Mouse (Mus musculus) CH12.LX (cell line): ENCODE measurements at regions not wholly inside any gene's neighbourhood (a gene's known extent, or its start where the extent isn't known, plus 50 kb on each side); places are given as distances from the start of the nearest gene placed in this dataset.

Experiments used
- DNase-seq: peaks from one replicate; pipeline ENCODE4 v3.0.0-alpha.2; 2013; ENCODE audit errors: extremely low read depth
- H3K27ac ChIP-seq: 2 replicates; pipeline ENCODE4 v1.5.1; 2012; ENCODE audit warnings: low read depth, mild to moderate bottlenecking, control low read depth, moderate library complexity; ENCODE audit not compliant: insufficient read depth
- H3K27me3 ChIP-seq: replicated peaks from 2 replicates; pipeline ENCODE3; 2012; ENCODE audit warnings: inconsistent platforms
- H3K36me3 ChIP-seq, 2 experiments: replicated peaks in 1 of 2; 2 replicates each; pipeline versions ENCODE3 to v1.6.1; 2012; ENCODE audit warnings: inconsistent platforms in 1 of 2, low read length in 1 of 2, mild to moderate bottlenecking in 1 of 2, mixed read lengths in 1 of 2, moderate library complexity in 1 of 2; ENCODE audit not compliant: control insufficient read depth in 1 of 2, insufficient read depth in 1 of 2
- H3K4me1 ChIP-seq, 2 experiments: 2 replicates each; pipeline ENCODE4 v1.6.1; 2012; ENCODE audit warnings: inconsistent platforms in 1 of 2, moderate library complexity in 1 of 2; ENCODE audit not compliant: insufficient read depth in 2 of 2, control insufficient read depth in 1 of 2
- H3K4me2 ChIP-seq: 2 replicates; pipeline ENCODE4 v1.6.1; 2012; ENCODE audit warnings: low read depth, mild to moderate bottlenecking, control low read depth; ENCODE audit not compliant: poor library complexity, insufficient read depth, severe bottlenecking
- H3K4me3 ChIP-seq, 3 experiments: fragments of 150-350 bp in 1 of 3; sonication (generic) in 1 of 3; replicated peaks in 1 of 3; 2 replicates each; pipeline versions ENCODE3 to v1.5.1; 2011 to 2012; ENCODE audit warnings: low read depth in 2 of 3, low read length in 2 of 3, mild to moderate bottlenecking in 2 of 3, moderate library complexity in 2 of 3, control low read depth in 1 of 3, improper control_type of control experiment in 1 of 3, inconsistent platforms in 1 of 3, mixed read lengths in 1 of 3; ENCODE audit not compliant: poor library complexity in 1 of 3
- H3K79me2 ChIP-seq: replicated peaks from 2 replicates; pipeline ENCODE4 v1.6.1; 2012; ENCODE audit warnings: mild to moderate bottlenecking, moderate library complexity; ENCODE audit not compliant: control insufficient read depth, poor library complexity, insufficient read depth, severe bottlenecking; ENCODE audit errors: extremely low read depth
- H3K9ac ChIP-seq: 2 replicates; pipeline ENCODE4 v1.6.1; 2012; ENCODE audit warnings: low read depth, mild to moderate bottlenecking, control low read depth, moderate library complexity; ENCODE audit not compliant: insufficient read depth
- H3K9me3 ChIP-seq: replicated peaks from 2 replicates; pipeline ENCODE3; 2012; ENCODE audit warnings: low read length, inconsistent platforms, mixed read lengths
- BHLHE40 ChIP-seq: IDR thresholded peaks from 2 replicates; pipeline ENCODE4 v1.6.1; 2011; ENCODE audit warnings: mild to moderate bottlenecking, low read depth, low read length, improper control_type of control experiment
- CHD1 ChIP-seq: IDR thresholded peaks from 2 replicates; pipeline ENCODE4 v1.6.1; 2012; ENCODE audit warnings: low read depth, low read length, improper control_type of control experiment, inconsistent platforms
- CHD2 ChIP-seq: IDR thresholded peaks from 2 replicates; pipeline ENCODE4 v1.6.1; 2011; ENCODE audit warnings: low read length, improper control_type of control experiment
- E2F4 ChIP-seq: IDR thresholded peaks from 2 replicates; pipeline ENCODE4 v1.6.1; 2011; ENCODE audit warnings: low read depth, low read length, improper control_type of control experiment; ENCODE audit not compliant: insufficient replicate concordance
- ELF1 ChIP-seq: IDR thresholded peaks from 2 replicates; pipeline ENCODE4 v1.6.1; 2014; ENCODE audit warnings: low read depth, mild to moderate bottlenecking, inconsistent platforms, low read length, improper control_type of control experiment
- ETS1 ChIP-seq: conservative IDR thresholded peaks from 2 replicates; pipeline ENCODE4 v1.6.1; 2012; ENCODE audit warnings: low read depth, mild to moderate bottlenecking, inconsistent platforms, low read length, improper control_type of control experiment, moderate library complexity
- GABPA ChIP-seq: IDR thresholded peaks from 2 replicates; pipeline ENCODE4 v1.6.1; 2012; ENCODE audit warnings: low read depth, low read length, improper control_type of control experiment, inconsistent platforms; ENCODE audit not compliant: insufficient replicate concordance
- IRF4 ChIP-seq: IDR thresholded peaks from 2 replicates; pipeline ENCODE4 v1.6.1; 2014; ENCODE audit warnings: low read depth, mild to moderate bottlenecking, inconsistent platforms, low read length, improper control_type of control experiment
- JUN ChIP-seq: IDR thresholded peaks from 2 replicates; pipeline ENCODE4 v1.6.1; 2011; ENCODE audit warnings: low read depth, mild to moderate bottlenecking, low read length, improper control_type of control experiment, moderate library complexity; ENCODE audit not compliant: insufficient read depth
- MAFK ChIP-seq: IDR thresholded peaks from 2 replicates; pipeline ENCODE4 v1.6.1; 2011; ENCODE audit warnings: low read length, improper control_type of control experiment; ENCODE audit not compliant: insufficient replicate concordance
- MAX ChIP-seq: IDR thresholded peaks from 2 replicates; pipeline ENCODE4 v1.6.1; 2011; ENCODE audit warnings: low read length, improper control_type of control experiment
- MAZ ChIP-seq: IDR thresholded peaks from 2 replicates; pipeline ENCODE4 v1.6.1; 2012; ENCODE audit warnings: low read depth, mild to moderate bottlenecking, inconsistent platforms, low read length, improper control_type of control experiment, moderate library complexity
- NELFE ChIP-seq: IDR thresholded peaks from 2 replicates; pipeline ENCODE4 v1.6.1; 2011; ENCODE audit warnings: low read depth, low read length, improper control_type of control experiment
- PAX5 ChIP-seq: IDR thresholded peaks from 2 replicates; pipeline ENCODE4 v1.6.1; 2012; ENCODE audit warnings: low read length, inconsistent platforms, mixed read lengths
- POLR2A ChIP-seq: IDR thresholded peaks from 2 replicates; pipeline ENCODE4 v1.6.1; 2011; ENCODE audit warnings: low read depth, mild to moderate bottlenecking, improper control_type of control experiment, low read length
- POLR2AphosphoS2 ChIP-seq: IDR thresholded peaks from 2 replicates; pipeline ENCODE4 v1.6.1; 2011; ENCODE audit warnings: low read depth, low read length, improper control_type of control experiment
- RCOR1 ChIP-seq: conservative IDR thresholded peaks from 2 replicates; pipeline ENCODE4 v1.6.1; 2012; ENCODE audit warnings: low read depth, mild to moderate bottlenecking, inconsistent platforms, low read length, improper control_type of control experiment
- SIN3A ChIP-seq: IDR thresholded peaks from 2 replicates; pipeline ENCODE4 v1.6.1; 2012; ENCODE audit warnings: low read length, improper control_type of control experiment, inconsistent platforms
- SMC3 ChIP-seq: IDR thresholded peaks from 2 replicates; pipeline ENCODE4 v1.6.1; 2011; ENCODE audit warnings: low read depth, low read length, improper control_type of control experiment
- TBP ChIP-seq: conservative IDR thresholded peaks from 2 replicates; pipeline ENCODE4 v1.6.1; 2011; ENCODE audit warnings: low read depth, low read length, improper control_type of control experiment
- TCF12 ChIP-seq: IDR thresholded peaks from 2 replicates; pipeline ENCODE4 v1.6.1; 2014; ENCODE audit warnings: low read depth, mild to moderate bottlenecking, inconsistent platforms, low read length, improper control_type of control experiment
- UBTF ChIP-seq: IDR thresholded peaks from 2 replicates; pipeline ENCODE4 v1.6.1; 2012; ENCODE audit warnings: low read depth, mild to moderate bottlenecking, inconsistent platforms, low read length, improper control_type of control experiment, moderate library complexity
- ZC3H11A ChIP-seq: IDR thresholded peaks from 2 replicates; pipeline ENCODE4 v1.6.1; 2012; ENCODE audit warnings: low read depth, mild to moderate bottlenecking, inconsistent platforms, low read length, improper control_type of control experiment
- ZKSCAN1 ChIP-seq: IDR thresholded peaks from 2 replicates; pipeline ENCODE4 v1.6.1; 2012; ENCODE audit warnings: low read depth, inconsistent platforms, low read length, improper control_type of control experiment, borderline replicate concordance
- ZMIZ1 ChIP-seq: IDR thresholded peaks from 2 replicates; pipeline ENCODE4 v1.6.1; 2012; ENCODE audit warnings: low read depth, mild to moderate bottlenecking, inconsistent platforms, low read length, improper control_type of control experiment
- ZNF384 ChIP-seq: IDR thresholded peaks from 2 replicates; pipeline ENCODE4 v1.6.1; 2012; ENCODE audit warnings: low read depth, low read length, improper control_type of control experiment, inconsistent platforms
- dilution Hi-C: fragments of 300-500 bp; cut with MboI; formaldehyde crosslinking; loops from 2 replicates; pipeline ENCODE4 v1.14.3; 2020; ENCODE audit warnings: low sequenced_read_pairs; ENCODE audit not compliant: extremely low pct_unique_long_range_greater_than_20kb, extremely low pct_ligation_motif_present
- in situ Hi-C: fragments of 300-500 bp; cut with MboI; formaldehyde crosslinking; loops from 3 replicates; pipeline ENCODE4 v1.14.3; 2019; ENCODE audit warnings: low sequenced_read_pairs, low pct_ligation_motif_present, low pct_unique_long_range_greater_than_20kb, mixed read lengths

DNA sequence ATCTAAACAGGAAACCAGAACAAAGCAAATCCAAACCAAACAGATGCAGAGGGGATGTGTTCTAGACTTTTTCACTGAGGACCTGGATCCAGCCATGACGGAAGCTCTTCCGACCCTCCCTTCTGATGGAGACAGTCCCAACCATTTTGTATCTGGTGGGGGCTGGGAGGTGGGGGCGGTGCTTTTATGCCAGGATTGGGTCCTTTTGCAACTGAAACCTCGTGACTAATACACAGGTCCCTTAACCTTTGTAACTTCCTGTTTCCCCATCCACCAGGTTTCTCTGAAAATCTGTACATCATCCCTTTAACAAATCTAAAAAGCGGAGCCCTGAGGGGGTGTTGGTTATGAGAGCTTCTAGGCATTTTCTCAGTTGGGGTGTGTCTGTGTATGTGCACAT, 130.9 kb downstream of the 2410131K14Rik start:
- Histone ChIP-seq H3K4me3 (no peak overlapping the region), H3K27ac (peak overlapping the region; percentile 68; the same call in 1 of the 2 replicates), H3K4me2 (peak overlapping the region; percentile 30; the same call in 1 of the 2 replicates), H3K27me3 (no peaks in the 10 kb centered on the region), H3K36me3 (no peaks in the 10 kb centered on the region), H3K4me1 (peaks cover 28 to 73% of the 10 kb centered on the region in 2 experiments), H3K79me2 (no peaks in the 10 kb centered on the region), H3K9ac (no peak overlapping the region), H3K9me3 (no peaks in the 10 kb centered on the region)
- TF ChIP-seq ZKSCAN1 (no peak), ELF1 (peak; percentile 45; the same call in 1 of the 2 replicates), MAZ (no peak), JUN (no peak), NELFE (no peak), BHLHE40 (peak; percentile 88), ZNF384 (no peak), ZC3H11A (no peak), ZMIZ1 (no peak), MAFK (no peak), CHD1 (no peak), E2F4 (no peak), TCF12 (peak; percentile 24; the same call in 1 of the 2 replicates), MAX (peak; percentile 16; the same call in 1 of the 2 replicates), TBP (no peak), UBTF (no peak), POLR2A (no peak), RCOR1 (no peak), POLR2AphosphoS2 (no peak), PAX5 (no peak), GABPA (no peak), CHD2 (peak; percentile 87), ETS1 (peak; percentile 45)
- DNase-seq: peak; percentile 70
- dilution Hi-C loops: no loop called here
- in situ Hi-C loops: no loop called here

DNA sequence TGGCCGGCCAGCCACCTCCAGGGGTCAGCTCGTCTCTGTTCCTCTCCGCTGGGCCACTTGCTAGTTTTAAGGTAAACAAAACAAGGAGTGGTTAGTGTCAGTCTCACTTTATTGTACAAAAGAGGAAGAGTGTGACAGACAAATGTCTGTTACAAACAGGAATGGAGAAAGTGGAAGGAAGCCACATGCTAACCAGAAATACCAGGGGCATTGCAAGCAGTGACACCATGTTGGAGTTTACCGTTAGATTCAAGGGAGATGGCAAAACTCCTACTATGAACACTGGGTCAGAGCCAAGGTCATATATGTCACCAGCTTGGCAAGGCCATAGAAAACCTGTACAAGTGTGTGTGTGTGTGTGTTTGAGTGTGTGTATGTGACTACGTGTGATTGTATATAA, 131.5 kb downstream of the 2410131K14Rik start:
- no peaks in the 10 kb centered on the region for H3K9me3 ChIP-seq
- H3K4me3 ChIP-seq: peak overlapping the region in 1 of 3 experiments; percentile 36
- no peaks in the 10 kb centered on the region for H3K36me3 ChIP-seq
- peaks cover 22 to 70% of the 10 kb centered on the region in 2 experiments for H3K4me1 ChIP-seq
- no peaks in the 10 kb centered on the region for H3K79me2 ChIP-seq
- H3K27me3 ChIP-seq: no peaks in the 10 kb centered on the region
- DNase-seq: no peak
- TF ChIP-seq SMC3 (0 out of 2 replicates have a peak, but pooled peaks have one; percentile 11), TBP (no peak), SIN3A (no peak), IRF4 (no peak), MAX (no peak)
- dilution Hi-C loops: no loop called here
- in situ Hi-C loops: no loop called here
- H3K27ac ChIP-seq: peak overlapping the region; percentile 68
- peak overlapping the region; percentile 30; the same call in 1 of the 2 replicates for H3K4me2 ChIP-seq
- no peak overlapping the region for H3K9ac ChIP-seq
